Mouse (Mus musculus): ENCODE results near the gene Il2.

GRCm38 (mm10) chr3:37125655-37126054 lies at the start of gene Il2:
- TF ChIP-seq CTCF (IDR thresholded peaks at IDR 0.05; ENCODE audit: extremely low read depth, insufficient read length, insufficient replicate concordance, low read depth, low read length) (no peak), POLR2A (IDR thresholded peaks at IDR 0.05; ENCODE audit: low read depth, low read length) (no peak)
